Mouse (Mus musculus) midbrain, embryonic 14.5 days (tissue): Measurements from ENCODE around the gene Uba52. TPM values are rescaled to one million over a fixed set of nuclear protein-coding genes. Genes with fewer than 3 reads are reported as not detected.

Experiments used
- ATAC-seq: fragments of 200-750 bp; cut with Nextera tagmentation; 2 replicates; pipeline ENCODE4 v1.8.0; 2017; ENCODE audit warnings: moderate number of reproducible peaks, moderate library complexity; ENCODE audit not compliant: low FRiP score, low TSS enrichment
- DNase-seq: peaks from one replicate; pipeline ENCODE4 v3.0.0-alpha.2; 2015
- H3K27ac ChIP-seq: fragments of 300-500 bp; sonication (generic); replicated peaks from 2 replicates; pipeline ENCODE4 v1.5.1; 2014; ENCODE audit warnings: mild to moderate bottlenecking, low read depth, low read length, moderate library complexity
- H3K27me3 ChIP-seq: fragments of 300-500 bp; sonication (generic); 2 replicates; pipeline ENCODE4 v1.6.1; 2014; ENCODE audit warnings: low read length, control low read depth, mixed read lengths; ENCODE audit not compliant: control insufficient read depth, insufficient read depth
- H3K36me3 ChIP-seq: fragments of 300-500 bp; sonication (generic); 2 replicates; pipeline ENCODE4 v1.6.1; 2014; ENCODE audit warnings: low read length, control low read depth; ENCODE audit not compliant: control insufficient read depth, insufficient read depth
- H3K4me1 ChIP-seq: fragments of 300-500 bp; sonication (generic); 2 replicates; pipeline ENCODE4 v1.6.1; 2014; ENCODE audit warnings: mild to moderate bottlenecking, antibody characterized with exemption, low read length, control low read depth; ENCODE audit not compliant: control insufficient read depth, insufficient read depth
- H3K4me2 ChIP-seq: fragments of 300-500 bp; sonication (generic); 2 replicates; pipeline ENCODE4 v1.6.1; 2014; ENCODE audit warnings: mild to moderate bottlenecking, low read length, moderate library complexity
- H3K4me3 ChIP-seq: fragments of 300-500 bp; sonication (generic); replicated peaks from 2 replicates; pipeline ENCODE4 v1.5.1; 2014; ENCODE audit warnings: low read depth, low read length
- H3K9ac ChIP-seq: fragments of 300-500 bp; sonication (generic); replicated peaks from 2 replicates; pipeline ENCODE4 v1.6.1; 2014; ENCODE audit warnings: mild to moderate bottlenecking, low read length, moderate library complexity
- H3K9me3 ChIP-seq: fragments of 300-500 bp; sonication (generic); 2 replicates; pipeline ENCODE4 v1.6.1; 2016; ENCODE audit warnings: low read length, control low read depth, mixed read lengths; ENCODE audit not compliant: control insufficient read depth
- WGBS: fragments of 180-500 bp; shearing (Covaris S2); extraction: QIAGEN DNeasy Blood & Tissue Kit; methylation state at CpG from one replicate; pipeline ENCODE4 v1.1.7; 2014; 5-methylcytosine and 5-hydroxymethylcytosine counted together
- polyA plus RNA-seq: library from polyadenylated mRNA; unstranded; fragments of >200 nt; fragmentation: Nextera tagmentation; extraction: Ambion mirVana; gene quantifications from 2 replicates; pipeline ENCODE4 v1.2.1, GENCODE M21; 2014

Gene Uba52
- polyA plus RNA-seq, 1 experiment from 2014 or later, result 696 TPM

GRCm38 (mm10) chr8:70549412-70550184 lies 39.0 kb upstream of the Uba52 start:
- Histone ChIP-seq H3K36me3 (no peaks in the 10 kb centered on the region; the same call in 1 of the 2 replicates), H3K9ac (no peak overlapping the region), H3K27me3 (no peaks in the 10 kb centered on the region), H3K9me3 (no peaks in the 10 kb centered on the region), H3K4me1 (0 out of 2 replicates have a peak, but pooled peaks cover 2% of the 10 kb centered on the region), H3K4me3 (no peak overlapping the region), H3K27ac (no peak overlapping the region), H3K4me2 (no peak overlapping the region)
- WGBS, result 95% methylated on average over 10 of the region's 10 CpGs
- no peak for ATAC-seq
- DNase-seq, result no peak

GRCm38 (mm10) chr8:70547762-70548161 lies 37.2 kb upstream of the Uba52 start:
- H3K4me2 ChIP-seq, result no peak overlapping the region
- WGBS, result 92% methylated on average over 6 of the region's 6 CpGs
- ATAC-seq, result no peak

DNA sequence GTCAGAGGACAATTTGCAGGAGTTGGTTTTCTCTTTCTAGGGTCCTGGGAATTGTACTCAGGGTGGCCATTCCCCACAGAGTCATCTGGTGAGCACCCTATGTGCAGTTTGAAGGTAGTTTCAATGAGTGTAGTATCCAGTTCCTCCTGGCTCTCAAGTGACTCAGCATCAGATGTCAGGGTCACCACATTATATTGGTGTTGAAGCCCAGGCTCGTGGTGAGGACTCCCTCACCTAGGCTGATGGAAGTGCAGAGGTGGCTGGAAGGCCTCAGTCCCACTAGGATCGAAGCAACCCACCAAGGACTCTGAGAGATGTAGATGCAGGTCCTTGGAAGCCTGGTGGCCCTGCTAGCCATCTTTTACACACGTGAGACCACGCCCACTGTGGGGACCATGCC lies 35.8 kb upstream of the Uba52 start:
- H3K4me3 ChIP-seq, result no peak overlapping the region
- no peaks in the 10 kb centered on the region for H3K27me3 ChIP-seq
- 90% methylated on average over 4 of the region's 4 CpGs for WGBS
- H3K4me2 ChIP-seq, result no peak overlapping the region
- ATAC-seq, result no peak
- H3K4me1 ChIP-seq, result no peaks in the 10 kb centered on the region
- H3K9me3 ChIP-seq, result no peaks in the 10 kb centered on the region
- H3K27ac ChIP-seq, result no peak overlapping the region
- no peak for DNase-seq
- no peaks in the 10 kb centered on the region; the same call in 1 of the 2 replicates for H3K36me3 ChIP-seq
- H3K9ac ChIP-seq, result no peak overlapping the region

More at GRCm38 (mm10) chr8:70547762-70548161, 37.2 kb upstream of the Uba52 start:
- no peaks in the 10 kb centered on the region for H3K9me3 ChIP-seq
- no peak overlapping the region for H3K4me3 ChIP-seq
- no peaks in the 10 kb centered on the region for H3K27me3 ChIP-seq
- H3K9ac ChIP-seq, result no peak overlapping the region
- DNase-seq, result no peak
- no peaks in the 10 kb centered on the region; the same call in 1 of the 2 replicates for H3K36me3 ChIP-seq
- H3K27ac ChIP-seq, result no peak overlapping the region
- H3K4me1 ChIP-seq, result 0 out of 2 replicates have a peak, but pooled peaks cover 1% of the 10 kb centered on the region

GRCm38 (mm10) chr8:70544200-70544687 lies 33.6 kb upstream of the Uba52 start:
- H3K4me2 ChIP-seq, result no peak overlapping the region
- no peak overlapping the region for H3K9ac ChIP-seq
- H3K4me1 ChIP-seq, result peaks cover 12% of the 10 kb centered on the region
- no peak for ATAC-seq
- H3K4me3 ChIP-seq, result no peak overlapping the region
- H3K27ac ChIP-seq, result no peak overlapping the region
- H3K9me3 ChIP-seq, result no peaks in the 10 kb centered on the region
- no peak for DNase-seq
- no peaks in the 10 kb centered on the region for H3K27me3 ChIP-seq
- WGBS, result 67% methylated on average over 6 of the region's 6 CpGs
- H3K36me3 ChIP-seq, result no peaks in the 10 kb centered on the region; the same call in 1 of the 2 replicates

GRCm38 (mm10) chr8:70541081-70541480 lies 30.5 kb upstream of the Uba52 start:
- no peak overlapping the region for H3K4me3 ChIP-seq
- no peaks in the 10 kb centered on the region for H3K27me3 ChIP-seq
- H3K27ac ChIP-seq, result no peak overlapping the region
- H3K9me3 ChIP-seq, result no peaks in the 10 kb centered on the region
- H3K4me1 ChIP-seq, result peaks cover 12% of the 10 kb centered on the region
- peaks cover 12% of the 10 kb centered on the region for H3K36me3 ChIP-seq
- DNase-seq, result no peak
- 90% methylated on average over 5 of the region's 5 CpGs for WGBS
- H3K9ac ChIP-seq, result no peak overlapping the region
- peak overlapping the region; percentile 79 for H3K4me2 ChIP-seq
- no peak for ATAC-seq

DNA sequence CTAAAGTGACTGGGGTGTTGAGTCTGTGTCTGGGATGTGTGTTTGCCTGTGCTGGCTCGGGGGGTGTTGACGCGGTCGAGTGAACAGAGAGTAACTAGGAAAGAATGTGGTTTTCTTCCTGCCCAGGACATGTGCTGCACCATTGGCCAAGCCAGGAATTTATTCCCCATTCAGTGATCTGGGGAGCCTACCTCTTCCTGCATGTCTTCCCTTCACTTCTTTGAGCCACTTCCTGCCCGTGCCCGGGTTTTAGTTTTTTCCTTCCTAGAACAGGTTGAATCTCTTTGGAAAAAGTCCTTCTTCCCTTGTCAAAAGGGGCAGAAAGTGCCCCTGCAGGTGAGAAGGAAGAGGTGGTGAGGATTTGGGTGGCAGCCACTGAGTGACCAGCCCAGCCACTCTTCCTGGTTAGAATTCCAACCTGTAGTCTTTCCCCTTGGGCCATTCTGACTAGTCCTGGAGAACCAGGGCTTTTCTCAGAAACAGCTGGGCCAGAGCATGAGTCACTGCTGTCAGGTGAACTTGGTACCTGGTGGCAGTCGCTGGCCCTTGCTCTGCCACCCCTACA lies 30.0 kb upstream of the Uba52 start:
- no peak for DNase-seq
- no peak overlapping the region for H3K27ac ChIP-seq
- 57% methylated on average over 7 of the region's 7 CpGs for WGBS

DNA sequence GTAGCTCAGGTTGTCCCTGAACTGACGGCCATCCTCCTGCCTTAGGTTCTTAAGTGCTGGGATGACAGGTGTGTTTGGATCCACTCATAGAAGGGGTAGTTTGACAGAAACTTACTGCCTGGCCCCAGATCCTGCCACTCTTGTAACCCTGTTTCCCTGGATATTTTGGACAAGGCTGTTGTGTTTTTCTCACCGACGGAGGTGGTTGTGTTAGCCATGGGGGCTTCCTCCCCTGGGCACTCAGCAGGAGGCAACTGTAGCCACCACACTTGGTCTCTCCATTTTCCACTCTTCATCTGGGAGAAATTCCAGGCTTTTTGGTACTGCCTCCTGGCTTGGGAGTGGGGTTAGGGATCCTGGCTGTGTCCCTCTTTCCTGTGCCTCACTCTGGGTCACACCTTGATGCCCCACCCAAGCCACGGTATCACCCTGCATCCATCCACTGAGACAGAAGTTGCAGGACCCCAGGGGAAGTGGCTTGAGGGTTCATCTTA lies 29.5 kb upstream of the Uba52 start:
- H3K4me1 ChIP-seq, result peaks cover 12% of the 10 kb centered on the region
- peak overlapping the region; percentile 79 for H3K4me2 ChIP-seq
- DNase-seq, result no peak
- no peaks in the 10 kb centered on the region for H3K27me3 ChIP-seq
- no peaks in the 10 kb centered on the region for H3K9me3 ChIP-seq
- peak overlapping the region; percentile 91 for H3K27ac ChIP-seq
- ATAC-seq, result no peak
- H3K9ac ChIP-seq, result peak overlapping the region; percentile 77
- 8% methylated on average over 4 of the region's 4 CpGs for WGBS
- H3K36me3 ChIP-seq, result peaks cover 22% of the 10 kb centered on the region
- peak overlapping the region; percentile 87 for H3K4me3 ChIP-seq

More for the DNA sequence above, 30.0 kb upstream of the Uba52 start:
- peak overlapping the region; percentile 77 for H3K9ac ChIP-seq
- H3K4me2 ChIP-seq, result peak overlapping the region; percentile 79
- no peaks in the 10 kb centered on the region for H3K27me3 ChIP-seq
- H3K9me3 ChIP-seq, result no peaks in the 10 kb centered on the region
- ATAC-seq, result no peak
- H3K36me3 ChIP-seq, result peaks cover 17% of the 10 kb centered on the region
- peaks cover 12% of the 10 kb centered on the region for H3K4me1 ChIP-seq
- H3K4me3 ChIP-seq, result peak overlapping the region; percentile 87

DNA sequence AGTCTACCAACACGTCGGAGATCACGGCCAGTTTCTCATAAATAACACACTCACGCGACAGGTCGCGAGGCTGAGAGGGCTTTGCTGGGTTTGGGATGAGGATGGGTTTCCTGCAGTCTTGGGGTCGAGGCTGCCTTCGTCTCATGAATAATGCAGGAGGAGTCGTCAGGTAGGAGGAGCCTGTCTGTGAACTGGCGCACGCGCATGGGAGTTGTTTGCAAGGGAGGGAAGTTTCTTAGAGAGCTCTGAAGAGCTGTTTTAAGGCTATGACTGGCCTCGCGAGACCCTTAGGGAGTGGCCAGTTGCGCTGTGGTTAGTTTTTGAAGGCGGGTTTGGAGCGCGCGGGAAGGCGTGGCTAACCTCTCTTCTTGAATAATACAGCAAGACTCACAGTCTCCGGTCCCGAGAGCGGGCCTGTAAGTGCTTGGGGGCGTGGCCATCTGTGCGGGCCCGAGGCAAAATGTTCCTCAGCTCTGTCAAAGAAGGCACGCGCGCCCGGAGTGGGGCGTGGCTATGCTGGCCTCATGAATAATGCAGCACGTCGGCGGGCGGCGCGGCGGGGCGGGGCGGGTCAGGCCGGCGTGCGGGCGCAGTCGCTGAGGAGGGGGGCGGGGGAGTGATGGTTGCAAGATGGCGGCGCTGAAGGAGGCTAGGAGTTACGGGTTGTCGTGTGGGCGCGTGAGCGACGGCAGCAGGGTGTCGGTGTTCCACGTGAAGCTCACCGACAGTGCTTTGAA lies 28.6 kb upstream of the Uba52 start, which contains the start of gene Ell:
Gene Ell, plus strand, starts transcription at position 381 of the 737 bp plus-strand sequence.
- under 1% methylated on average over 58 of the region's 58 CpGs for WGBS
- Histone ChIP-seq H3K4me2 (peak within 1 kb of the TSS; percentile 79), H3K4me1 (peaks cover 12% of the 10 kb centered on the region), H3K4me3 (peak within 1 kb of the TSS; percentile 87), H3K9ac (peak within 1 kb of the TSS; percentile 77), H3K27ac (peak within 1 kb of the TSS; percentile 91), H3K9me3 (no peaks in the 10 kb centered on the region), H3K27me3 (no peaks in the 10 kb centered on the region), H3K36me3 (peaks cover 30% of the 10 kb centered on the region)
- ATAC-seq (peak; percentile 88), DNase-seq (peak; percentile 98)
